Mouse (Mus musculus): Measurements from ENCODE around the gene Acap1. TPM values are rescaled to one million over a fixed set of nuclear protein-coding genes. Genes with fewer than 3 reads are reported as not detected.

The Acap1 gene
- polyA plus RNA-seq, 1 experiment from 2014 or later: 0.40 TPM

DNA sequence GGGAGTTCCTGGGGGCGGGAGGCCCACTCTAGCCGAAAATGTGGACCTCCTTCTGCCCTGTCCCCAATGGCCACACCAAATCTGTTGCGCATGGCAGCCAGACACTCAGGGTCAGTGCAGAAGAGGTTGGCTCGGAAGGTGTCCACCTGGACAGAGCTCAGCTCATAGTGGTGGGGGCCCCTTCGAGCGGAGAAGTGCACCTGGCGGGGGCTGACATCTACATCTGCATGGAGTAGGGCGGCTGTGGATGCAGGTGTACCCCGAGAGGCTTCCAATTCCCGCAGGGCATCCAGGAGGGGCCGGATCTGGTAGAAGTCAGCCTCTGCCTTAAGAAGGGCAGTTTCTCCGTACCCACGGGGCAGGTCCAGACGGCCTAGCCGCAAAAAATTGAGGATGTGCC, 15.6 kb downstream of the Acap1 start:
- no peak for TF ChIP-seq CTCF (IDR thresholded peaks at IDR 0.05)
- DNase-seq (ENCODE audit: low read depth, low spot score) (no peak), ATAC-seq (no peak)
- POLR2A ChIA-PET: interaction anchor here (1.8 to 2.9 kb wide), 2 partner anchors 21 to 120 kb away, joined by 5 to 16 read pairs; partner anchors contain the start of genes 2810408A11Rik, Neurl4 and Polr2a
- no peaks in the 10 kb centered on the region for H3K27me3 ChIP-seq
- in situ Hi-C loops (cut with MboI; ENCODE audit: low pct_unique_long_range_greater_than_20kb): loop anchor here (5.0 kb wide), 3 partner anchors 72 to 197 kb away; partner anchors contain the start of genes Polr2a, Senp3 and Tmem102
- CTCF ChIA-PET: interaction anchor here (1.0 to 1.6 kb wide), 5 partner anchors 38 to 73 kb away, joined by 3 to 6 read pairs (median 5); no protein-coding TSS in a partner anchor

DNA sequence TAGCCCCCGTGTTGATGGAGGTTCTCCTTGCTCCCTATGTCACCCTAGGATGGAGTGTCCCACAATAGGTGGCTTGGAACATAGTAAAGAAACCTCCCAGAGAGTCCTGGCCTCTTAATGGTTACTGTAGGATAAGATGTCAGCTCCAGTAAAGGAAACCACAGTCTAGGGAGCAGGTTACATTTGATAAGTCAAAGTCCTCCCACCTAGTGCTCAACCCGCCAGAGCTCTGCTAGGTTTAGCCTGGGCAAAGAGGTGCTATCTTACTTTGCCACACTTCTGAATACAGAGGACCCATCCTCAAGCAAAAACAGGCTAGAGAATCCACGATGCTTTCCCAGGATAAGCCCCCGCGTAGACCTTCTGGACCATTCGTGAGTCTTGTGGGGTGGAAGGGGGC, 16.4 kb downstream of the Acap1 start:
- POLR2A ChIA-PET: interaction anchor here (1.8 kb wide), 1 partner anchor 120 kb away, joined by 5 read pairs; the partner anchor contains the start of gene Polr2a
- no peak for ATAC-seq
- in situ Hi-C loops (cut with MboI; ENCODE audit: low pct_unique_long_range_greater_than_20kb): loop anchor here (5.0 kb wide), 3 partner anchors 72 to 197 kb away; partner anchors contain the start of genes Polr2a, Senp3 and Tmem102
- no peak for DNase-seq (ENCODE audit: low read depth, low spot score)
- TF ChIP-seq CTCF (IDR thresholded peaks at IDR 0.05): no peak
- H3K27me3 ChIP-seq: no peaks in the 10 kb centered on the region
- CTCF ChIA-PET: interaction anchor here (1.0 to 2.1 kb wide), 6 partner anchors 37 to 122 kb away, joined by 3 to 12 read pairs (median 5); partner anchors contain the start of gene Fgf11

DNA sequence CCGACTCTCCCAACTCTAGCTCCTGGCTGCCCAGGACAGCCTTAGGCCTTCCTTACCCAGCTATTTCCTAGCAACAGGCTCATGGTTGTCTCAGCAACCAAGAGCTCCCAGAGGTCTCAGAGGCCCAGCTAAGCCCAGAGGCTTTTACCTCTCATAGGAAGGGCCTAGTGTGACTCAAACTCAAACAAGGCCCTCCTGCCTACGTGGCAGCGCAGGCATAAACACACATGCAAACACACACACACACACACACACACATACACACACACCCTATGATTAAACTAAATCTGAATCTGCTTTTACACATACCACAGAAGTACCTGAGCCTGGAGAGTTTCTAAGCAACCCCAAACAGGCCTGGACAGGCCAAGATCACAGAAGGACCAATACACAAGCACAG, 16.9 kb downstream of the Acap1 start:
- POLR2A ChIA-PET: interaction anchor here (1.8 kb wide), 1 partner anchor 119 kb away, joined by 5 read pairs; the partner anchor contains the start of gene Polr2a
- CTCF ChIA-PET: interaction anchor here (0.8 to 2.1 kb wide), 6 partner anchors 44 to 128 kb away, joined by 3 to 12 read pairs (median 5); partner anchors contain the start of gene Fgf11
- in situ Hi-C loops (cut with MboI; ENCODE audit: low pct_unique_long_range_greater_than_20kb): loop anchor here (5.0 kb wide), 3 partner anchors 71 to 196 kb away; partner anchors contain the start of genes Polr2a, Senp3 and Tmem102

DNA sequence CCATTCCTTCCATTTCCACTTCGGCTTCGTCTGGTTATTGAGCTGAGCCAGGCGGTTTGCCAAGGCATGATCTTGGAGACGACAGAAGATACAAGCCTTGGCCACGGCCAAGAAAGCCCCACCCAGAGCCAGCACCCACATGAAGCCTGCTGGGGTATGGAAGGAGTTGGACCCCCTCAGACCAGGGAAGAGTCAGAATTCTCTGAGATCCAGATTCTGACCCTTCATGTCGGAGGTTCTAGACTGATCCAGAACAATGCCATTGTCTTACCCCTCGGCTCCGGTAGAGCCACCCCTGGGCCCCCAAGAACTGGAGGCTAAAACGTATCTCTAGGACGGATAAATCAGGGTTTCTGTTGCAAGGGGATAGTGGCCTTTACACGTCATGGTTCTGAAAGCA, 17.5 kb downstream of the Acap1 start, which contains the start of gene Tmem95:
Tmem95 (minus strand) TSS at position 141 of the 400 bp plus-strand sequence.
- DNase-seq (ENCODE audit: low read depth, low spot score): no peak

More for the DNA sequence above, 16.9 kb downstream of the Acap1 start:
- no peak for ATAC-seq
- no peak for DNase-seq (ENCODE audit: low read depth, low spot score)
- no peak for TF ChIP-seq CTCF (IDR thresholded peaks at IDR 0.05)
- H3K27me3 ChIP-seq: no peaks in the 10 kb centered on the region

DNA sequence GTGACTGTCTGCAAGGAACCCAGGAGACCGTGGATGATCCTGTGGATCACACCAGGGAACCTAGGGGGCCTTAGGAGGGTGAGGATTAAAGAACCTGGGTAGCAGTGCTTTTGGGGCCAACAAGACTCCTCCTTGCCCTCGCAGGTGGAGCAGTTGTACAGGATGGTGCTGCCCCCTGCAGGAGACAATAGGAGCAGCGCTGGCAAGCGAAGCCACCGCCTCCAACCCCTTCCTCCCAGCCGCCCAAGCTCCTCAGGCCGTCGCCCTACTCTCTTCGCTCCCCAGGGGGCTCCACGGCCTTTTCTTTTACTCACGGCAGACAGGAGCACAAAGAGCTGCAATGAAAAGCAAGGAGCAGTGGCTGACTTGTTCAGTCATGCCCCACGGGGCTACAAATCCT, 18.5 kb downstream of the Acap1 start:
- POLR2A ChIA-PET: no interaction called here
- in situ Hi-C loops (cut with MboI; ENCODE audit: low pct_unique_long_range_greater_than_20kb): loop anchor here (5.0 kb wide), 3 partner anchors 70 to 195 kb away; partner anchors contain the start of genes Polr2a, Senp3 and Tmem102
- CTCF ChIA-PET: interaction anchor here (0.7 to 2.1 kb wide), 8 partner anchors 9 to 146 kb away, joined by 3 to 12 read pairs (median 3); no protein-coding TSS in a partner anchor
- ATAC-seq (no peak), DNase-seq (ENCODE audit: low read depth, low spot score) (no peak)
- H3K27me3 ChIP-seq: no peaks in the 10 kb centered on the region
- TF ChIP-seq CTCF (IDR thresholded peaks at IDR 0.05): no peak

More for the DNA sequence above, 17.5 kb downstream of the Acap1 start, which contains the start of gene Tmem95:
- ATAC-seq: no peak
- ChIA-PET CTCF (interaction anchor here (0.8 to 2.1 kb wide), 6 partner anchors 42 to 144 kb away, joined by 3 to 12 read pairs (median 3); partner anchors contain the start of gene Fgf11), POLR2A (interaction anchor here (1.8 kb wide), 1 partner anchor 119 kb away, joined by 5 read pairs; the partner anchor contains the start of gene Polr2a)
- no peaks in the 10 kb centered on the region for H3K27me3 ChIP-seq
- no peak for TF ChIP-seq CTCF (IDR thresholded peaks at IDR 0.05)
- in situ Hi-C loops (cut with MboI; ENCODE audit: low pct_unique_long_range_greater_than_20kb): loop anchor here (5.0 kb wide), 3 partner anchors 71 to 196 kb away; partner anchors contain the start of genes Polr2a, Senp3 and Tmem102

DNA sequence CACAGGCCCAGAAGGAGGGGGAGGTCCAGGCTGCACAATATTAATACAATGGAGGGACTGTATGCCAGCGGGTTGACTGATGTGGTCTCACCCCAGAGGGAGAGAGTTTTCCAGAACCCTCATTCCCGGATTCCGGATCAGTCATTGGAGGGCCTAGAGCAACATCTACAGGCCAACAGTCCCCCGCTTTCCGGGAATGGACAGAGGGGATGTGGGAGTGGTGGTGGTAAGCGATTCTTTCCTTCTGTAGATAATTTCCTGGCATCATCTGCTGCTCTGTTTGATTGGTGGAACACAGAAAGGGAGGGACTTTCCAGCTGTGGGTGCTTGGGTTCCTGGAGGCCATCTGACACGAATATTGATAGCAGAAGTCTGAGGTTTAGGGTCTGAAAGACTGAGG, 19.2 kb downstream of the Acap1 start:
- ChIA-PET POLR2A (no interaction called here), CTCF (interaction anchor here (1.4 to 1.5 kb wide), 3 partner anchors 8 to 145 kb away, joined by 3 to 5 read pairs (median 3); no protein-coding TSS in a partner anchor)
- in situ Hi-C loops (cut with MboI; ENCODE audit: low pct_unique_long_range_greater_than_20kb): loop anchor here (5.0 kb wide), 3 partner anchors 69 to 194 kb away; partner anchors contain the start of genes Polr2a, Senp3 and Tmem102
- no peaks in the 10 kb centered on the region for H3K27me3 ChIP-seq
- DNase-seq (ENCODE audit: low read depth, low spot score) (no peak), ATAC-seq (no peak)
- TF ChIP-seq CTCF (IDR thresholded peaks at IDR 0.05): no peak

DNA sequence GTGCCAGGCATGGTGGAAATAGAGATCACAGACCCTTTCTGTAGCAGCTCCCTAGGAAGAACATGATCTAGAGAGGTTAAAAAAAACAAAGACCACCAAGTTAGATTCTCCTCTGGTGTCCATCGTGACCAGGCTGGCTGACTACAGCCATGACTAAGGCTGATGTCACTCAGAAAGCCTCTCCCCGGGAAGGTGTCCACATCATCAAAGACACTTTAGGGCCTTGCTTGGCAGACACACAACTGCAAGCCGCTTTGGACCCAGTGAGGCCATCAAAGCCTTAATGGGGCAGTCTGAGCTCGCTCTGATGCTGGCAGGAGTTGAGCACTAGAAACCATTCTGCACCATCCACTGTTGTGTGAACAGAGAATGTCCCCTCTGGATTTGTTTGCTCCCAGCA, 22.9 kb downstream of the Acap1 start:
- DNase-seq (ENCODE audit: low read depth, low spot score) (no peak), ATAC-seq (no peak)
- TF ChIP-seq CTCF (IDR thresholded peaks at IDR 0.05): no peak
- CTCF ChIA-PET: interaction anchor here (0.9 to 1.2 kb wide), 2 partner anchors 22 to 113 kb away, joined by 3 to 4 read pairs; no protein-coding TSS in a partner anchor
- POLR2A ChIA-PET: no interaction called here
- in situ Hi-C loops (cut with MboI; ENCODE audit: low pct_unique_long_range_greater_than_20kb): no loop called here
- H3K27me3 ChIP-seq: peaks cover 10% of the 10 kb centered on the region

DNA sequence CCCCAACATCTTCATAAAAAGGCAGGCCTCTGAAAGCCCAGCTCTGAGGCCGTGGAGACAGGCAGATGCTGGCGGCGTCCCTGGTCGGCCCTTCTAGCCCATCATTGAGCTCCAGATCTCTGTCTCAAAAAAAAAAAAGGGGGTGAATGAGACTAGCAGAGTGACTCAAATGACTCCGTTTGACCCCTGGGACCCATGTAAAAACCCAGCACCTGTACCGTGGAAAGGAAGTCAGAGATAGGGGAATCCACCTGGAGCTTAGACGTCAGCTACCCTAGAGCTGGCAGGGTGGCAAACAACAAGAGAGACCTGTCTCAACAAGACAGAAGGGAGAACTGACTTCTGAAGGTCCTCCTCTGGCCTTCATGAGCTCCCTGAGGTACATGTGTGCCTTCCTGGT, 23.5 kb downstream of the Acap1 start:
- in situ Hi-C loops (cut with MboI; ENCODE audit: low pct_unique_long_range_greater_than_20kb): no loop called here
- ChIA-PET POLR2A (no interaction called here), CTCF (interaction anchor here (0.9 to 1.2 kb wide), 2 partner anchors 21 to 113 kb away, joined by 3 to 4 read pairs; no protein-coding TSS in a partner anchor)
- peaks cover 10% of the 10 kb centered on the region for H3K27me3 ChIP-seq
- DNase-seq (ENCODE audit: low read depth, low spot score) (no peak), ATAC-seq (no peak)
- no peak for TF ChIP-seq CTCF (IDR thresholded peaks at IDR 0.05)

DNA sequence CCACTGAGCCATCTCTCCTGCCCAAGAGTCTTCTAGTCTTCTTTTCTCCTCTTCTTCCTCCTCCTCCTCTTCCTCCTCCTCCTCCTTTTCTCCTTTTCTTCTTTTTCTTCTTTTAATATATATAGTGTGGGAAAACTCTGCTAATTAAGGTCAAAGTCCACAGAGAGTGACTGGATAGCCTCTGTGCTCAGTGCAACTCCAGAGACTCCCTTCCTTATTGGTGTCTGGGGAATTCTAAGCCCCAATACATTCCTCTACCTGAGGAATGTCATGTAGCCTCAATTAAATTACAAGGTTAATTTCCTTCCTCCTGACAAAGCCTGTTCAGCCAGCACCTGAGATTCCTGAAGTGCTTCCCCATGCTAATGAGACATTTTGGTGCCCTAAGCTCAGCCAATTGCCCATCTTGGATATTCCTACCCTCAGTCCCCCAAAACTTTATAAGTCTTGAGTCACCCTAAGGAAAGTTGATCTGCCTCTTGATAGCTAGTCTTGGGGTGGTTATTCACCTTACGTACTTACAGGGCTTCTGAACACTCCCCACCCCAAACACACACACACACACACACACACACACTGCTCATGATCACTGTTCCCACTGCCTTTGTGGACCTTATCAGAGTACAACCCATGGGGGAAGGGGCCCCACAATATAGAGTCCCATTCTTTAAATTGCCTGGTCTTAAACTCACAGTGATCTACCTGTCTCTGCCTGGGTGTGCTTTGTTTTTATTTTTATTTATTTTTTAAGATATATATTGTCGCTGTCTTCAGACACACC, 24.9 kb downstream of the Acap1 start:
- H3K27me3 ChIP-seq: peaks cover 10% of the 10 kb centered on the region
- no peak for DNase-seq (ENCODE audit: low read depth, low spot score)
- ChIA-PET POLR2A (interaction anchor here (1.5 kb wide), 1 partner anchor 20 kb away, joined by 4 read pairs; no protein-coding TSS in a partner anchor), CTCF (no interaction called here)
- ATAC-seq: no peak
- in situ Hi-C loops (cut with MboI; ENCODE audit: low pct_unique_long_range_greater_than_20kb): no loop called here
- no peak for TF ChIP-seq CTCF (IDR thresholded peaks at IDR 0.05)

DNA sequence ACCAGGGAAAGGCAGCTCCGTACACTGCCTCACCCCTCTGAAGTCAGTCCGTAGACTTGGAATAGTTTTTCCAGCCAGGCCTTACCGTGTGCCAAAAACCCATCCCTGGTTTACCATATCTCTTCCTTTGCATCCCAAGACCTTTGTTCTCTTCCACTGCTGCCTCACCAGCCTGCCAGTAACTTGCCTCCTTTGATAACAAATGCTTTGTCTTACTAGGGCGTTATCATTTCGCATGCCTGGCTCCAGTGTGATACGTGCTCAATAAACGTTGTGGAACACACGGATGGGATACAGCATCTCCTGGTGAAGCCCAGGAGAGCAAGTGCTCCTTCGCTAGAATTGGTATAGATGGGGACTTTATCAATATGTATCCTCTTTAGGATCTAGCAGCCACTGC, 28.0 kb downstream of the Acap1 start:
- in situ Hi-C loops (cut with MboI; ENCODE audit: low pct_unique_long_range_greater_than_20kb): no loop called here
- no peak for TF ChIP-seq CTCF (IDR thresholded peaks at IDR 0.05)
- DNase-seq (ENCODE audit: low read depth, low spot score) (no peak), ATAC-seq (no peak)
- CTCF ChIA-PET: interaction anchor here (1.3 kb wide), 1 partner anchor 9 kb away, joined by 3 read pairs; no protein-coding TSS in a partner anchor
- POLR2A ChIA-PET: no interaction called here
- peaks cover 16% of the 10 kb centered on the region for H3K27me3 ChIP-seq
